Mouse (Mus musculus): ENCODE results near the gene Gm17349.

Gm17349 gene

GRCm38 (mm10) chr15:99699715-99700114, 5.6 kb downstream of the Gm17349 start:
- no peak for DNase-seq (ENCODE audit: low spot score)

GRCm38 (mm10) chr15:99698533-99699085, 6.7 kb downstream of the Gm17349 start:
- DNase-seq (ENCODE audit: low spot score) = no peak

- DNase-seq (ENCODE audit: low spot score) = no peak
These were observed 8.0 kb downstream of the Gm17349 start for GRCm38 (mm10) chr15:99697309-99697708.

- DNase-seq (ENCODE audit: low spot score) = no peak
These were observed 13.3 kb downstream of the Gm17349 start for GRCm38 (mm10) chr15:99691976-99692375.

- no peak for DNase-seq (ENCODE audit: low spot score)
These were observed 14.4 kb downstream of the Gm17349 start for GRCm38 (mm10) chr15:99690924-99691323.

GRCm38 (mm10) chr15:99688712-99689111, 16.6 kb downstream of the Gm17349 start:
- DNase-seq (ENCODE audit: low spot score) = no peak

- no peak for DNase-seq (ENCODE audit: low spot score)
These were observed 21.1 kb downstream of the Gm17349 start for GRCm38 (mm10) chr15:99684156-99684555.

- DNase-seq (ENCODE audit: low spot score) = no peak
These were observed 22.4 kb downstream of the Gm17349 start for GRCm38 (mm10) chr15:99682880-99683279.

GRCm38 (mm10) chr15:99679008-99679407, 26.3 kb downstream of the Gm17349 start:
- DNase-seq (ENCODE audit: low spot score) = no peak

GRCm38 (mm10) chr15:99678063-99678800, 27.1 kb downstream of the Gm17349 start:
- DNase-seq (ENCODE audit: low spot score) = no peak

- no peak for DNase-seq (ENCODE audit: low spot score)
These were observed 28.2 kb downstream of the Gm17349 start for GRCm38 (mm10) chr15:99677089-99677488.

GRCm38 (mm10) chr15:99674866-99675265, 30.4 kb downstream of the Gm17349 start:
- DNase-seq (ENCODE audit: low spot score) = no peak

- no peak for DNase-seq (ENCODE audit: low spot score)
These were observed 33.5 kb downstream of the Gm17349 start for GRCm38 (mm10) chr15:99671783-99672182.

GRCm38 (mm10) chr15:99670964-99671670, 34.2 kb downstream of the Gm17349 start:
- DNase-seq (ENCODE audit: low spot score) = no peak

GRCm38 (mm10) chr15:99670154-99670821, 35.0 kb downstream of the Gm17349 start, which contains the start of gene Asic1:
Gene Asic1 (plus strand): TSS chr15:99670368.
- peak; percentile 69 for DNase-seq (ENCODE audit: low spot score)

- DNase-seq (ENCODE audit: low spot score) = no peak
These were observed 35.9 kb downstream of the Gm17349 start for GRCm38 (mm10) chr15:99669392-99669791.

- DNase-seq (ENCODE audit: low spot score) = peak; percentile 70
These were observed 36.4 kb downstream of the Gm17349 start for GRCm38 (mm10) chr15:99668881-99669280.

- no peak for DNase-seq (ENCODE audit: low spot score)
These were observed 37.7 kb downstream of the Gm17349 start for GRCm38 (mm10) chr15:99667544-99667943.

GRCm38 (mm10) chr15:99664600-99665451, 40.5 kb downstream of the Gm17349 start:
- no peak for DNase-seq (ENCODE audit: low spot score)

GRCm38 (mm10) chr15:99663964-99664599, 41.2 kb downstream of the Gm17349 start:
- DNase-seq (ENCODE audit: low spot score) = peak; percentile 57

GRCm38 (mm10) chr15:99662371-99662770, 42.9 kb downstream of the Gm17349 start:
- DNase-seq (ENCODE audit: low spot score) = no peak

Data from left cerebral cortex, adult 11 months (tissue).